Mouse (Mus musculus): ENCODE results near the gene Optn. TPM values are rescaled to one million over a fixed set of nuclear protein-coding genes. Genes with fewer than 3 reads are reported as not detected.
"Not testable (repeated sequence)": the region's sequence is repeated elsewhere in the genome, so short reads cannot be mapped to it uniquely, and the experiment has no call there.

The Optn gene
- 14.6 and 15.1 TPM in 2 replicates for polyA plus RNA-seq (2015; fragmentation: Nextera tagmentation; extraction: Ambion mirVana)

GRCm38 (mm10) chr2:5063299-5064205 is at the start of gene Optn:
TSS of gene Optn (minus strand) at chr2:5064051.
- peak within 1 kb of the TSS; percentile 75 for H3K9ac ChIP-seq
- H3K9me3 ChIP-seq (replicated peaks), result no peaks in the 10 kb centered on the region
- peak within 1 kb of the TSS; percentile 62 for H3K27ac ChIP-seq
- no peaks in the 10 kb centered on the region for H3K36me3 ChIP-seq
- H3K27me3 ChIP-seq, result no peaks in the 10 kb centered on the region
- peak within 1 kb of the TSS; percentile 65 for H3K4me3 ChIP-seq
- H3K4me1 ChIP-seq (replicated peaks), result peaks cover 13% of the 10 kb centered on the region
- ATAC-seq (replicated peaks; ENCODE audit: insufficient number of reproducible peaks, insufficient read depth, low FRiP score, low read depth), result peak; percentile 91
- WGBS, result 2% methylated on average over 63 of the region's 63 CpGs
- peak within 1 kb of the TSS; percentile 93 for H3K4me2 ChIP-seq

DNA sequence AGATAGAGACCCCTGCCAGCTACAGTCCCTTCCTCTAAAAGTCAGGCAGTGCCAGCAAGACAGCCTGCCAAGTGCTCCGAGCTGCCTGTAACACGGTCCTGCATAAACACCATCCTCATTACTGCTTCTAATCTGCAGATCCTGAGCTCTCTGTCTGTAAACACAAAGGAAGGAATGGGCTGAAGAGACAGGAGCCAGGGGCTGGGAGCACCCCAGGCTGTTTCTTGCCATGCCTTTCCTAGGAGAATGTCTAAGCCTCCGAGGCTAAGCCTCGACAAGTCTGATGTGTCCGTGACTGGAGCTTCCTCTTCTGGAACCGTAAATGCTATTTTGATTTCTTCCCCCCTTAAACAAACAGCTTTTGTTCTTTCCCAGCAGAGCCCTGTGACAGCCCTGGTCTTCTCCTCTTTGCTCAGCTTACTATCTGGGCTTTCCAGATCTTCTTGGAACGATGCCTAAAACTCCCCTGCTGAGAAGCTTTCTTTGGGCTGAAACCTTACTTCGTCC is 49.0 kb upstream of the Optn start:
- peak overlapping the region; percentile 73 for H3K27ac ChIP-seq
- no peak overlapping the region for H3K4me2 ChIP-seq
- H3K4me1 ChIP-seq (replicated peaks), result peaks cover 10% of the 10 kb centered on the region
- 18% methylated on average over 8 of the region's 8 CpGs for WGBS
- no peak overlapping the region for H3K4me3 ChIP-seq
- no peaks in the 10 kb centered on the region for H3K9me3 ChIP-seq (replicated peaks)
- ATAC-seq (replicated peaks; ENCODE audit: insufficient number of reproducible peaks, insufficient read depth, low FRiP score, low read depth), result peak; percentile 60; the same call in 1 of the 2 replicates
- H3K9ac ChIP-seq, result no peak overlapping the region
- no peaks in the 10 kb centered on the region for H3K27me3 ChIP-seq
- H3K36me3 ChIP-seq, result no peaks in the 10 kb centered on the region

DNA sequence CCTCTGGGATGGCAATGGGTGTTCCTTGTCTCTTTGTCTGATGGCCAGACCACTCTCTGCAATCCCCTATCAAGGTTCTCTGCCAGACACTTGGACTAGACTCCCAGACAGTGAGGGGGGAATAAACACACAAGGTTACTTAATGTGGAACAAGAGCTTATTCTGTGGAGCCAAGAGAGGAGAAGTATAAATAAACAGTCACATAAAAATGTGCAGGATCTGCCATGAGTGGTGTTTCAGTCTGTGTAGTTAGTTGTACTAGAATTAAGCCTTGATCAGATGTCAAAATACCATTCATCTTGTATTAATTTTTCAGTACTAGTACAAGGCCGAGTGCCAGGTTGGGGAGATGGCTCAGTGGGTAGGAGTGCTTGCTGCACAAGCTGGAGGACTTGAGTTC is 39.0 kb upstream of the Optn start:
- Histone ChIP-seq H3K36me3 (no peaks in the 10 kb centered on the region), H3K9me3 (replicated peaks) (peaks cover 4% of the 10 kb centered on the region; the same call in 1 of the 2 replicates), H3K9ac (no peak overlapping the region), H3K4me3 (no peak overlapping the region), H3K27me3 (peaks cover 3% of the 10 kb centered on the region; the same call in 1 of the 2 replicates), H3K4me1 (replicated peaks) (peaks cover 3% of the 10 kb centered on the region; the same call in 1 of the 2 replicates), H3K4me2 (no peak overlapping the region), H3K27ac (no peak overlapping the region)
- no peak for ATAC-seq (replicated peaks; ENCODE audit: insufficient number of reproducible peaks, insufficient read depth, low FRiP score, low read depth)
- WGBS, result 48% methylated on average over 1 of the region's 1 CpGs

GRCm38 (mm10) chr2:5101743-5102245 is 37.9 kb upstream of the Optn start:
- H3K27me3 ChIP-seq, result peaks cover 3% of the 10 kb centered on the region; the same call in 1 of the 2 replicates
- no peak overlapping the region for H3K9ac ChIP-seq
- H3K27ac ChIP-seq, result no peak overlapping the region
- 77% methylated on average over 10 of the region's 10 CpGs for WGBS
- H3K4me3 ChIP-seq, result no peak overlapping the region
- no peak for ATAC-seq (replicated peaks; ENCODE audit: insufficient number of reproducible peaks, insufficient read depth, low FRiP score, low read depth)
- peaks cover 4% of the 10 kb centered on the region; the same call in 1 of the 2 replicates for H3K9me3 ChIP-seq (replicated peaks)
- no peaks in the 10 kb centered on the region for H3K36me3 ChIP-seq
- H3K4me2 ChIP-seq, result no peak overlapping the region
- peaks cover 6% of the 10 kb centered on the region; the same call in 1 of the 2 replicates for H3K4me1 ChIP-seq (replicated peaks)

GRCm38 (mm10) chr2:5099176-5099575 is 35.3 kb upstream of the Optn start:
- H3K4me3 ChIP-seq, result no peak overlapping the region
- H3K27ac ChIP-seq, result no peak overlapping the region
- H3K36me3 ChIP-seq, result no peaks in the 10 kb centered on the region
- WGBS, result 80% methylated on average over 6 of the region's 6 CpGs
- no peaks in the 10 kb centered on the region for H3K9me3 ChIP-seq (replicated peaks)
- no peak overlapping the region for H3K4me2 ChIP-seq
- peaks cover 3% of the 10 kb centered on the region; the same call in 1 of the 2 replicates for H3K27me3 ChIP-seq
- peaks cover 6% of the 10 kb centered on the region; the same call in 1 of the 2 replicates for H3K4me1 ChIP-seq (replicated peaks)
- no peak overlapping the region for H3K9ac ChIP-seq
- no peak for ATAC-seq (replicated peaks; ENCODE audit: insufficient number of reproducible peaks, insufficient read depth, low FRiP score, low read depth)

GRCm38 (mm10) chr2:5097786-5098445 is 34.1 kb upstream of the Optn start:
- 13% methylated on average over 20 of the region's 20 CpGs for WGBS
- Histone ChIP-seq H3K9me3 (replicated peaks) (no peaks in the 10 kb centered on the region), H3K4me3 (peak overlapping the region; percentile 34), H3K9ac (peak overlapping the region; percentile 20; the same call in 1 of the 2 replicates), H3K4me2 (peak overlapping the region; percentile 64), H3K4me1 (replicated peaks) (peaks cover 6% of the 10 kb centered on the region; the same call in 1 of the 2 replicates), H3K36me3 (no peaks in the 10 kb centered on the region), H3K27me3 (peaks cover 3% of the 10 kb centered on the region; the same call in 1 of the 2 replicates), H3K27ac (no peak overlapping the region)
- 0 out of 2 replicates have a peak, but pooled peaks have one; percentile 22 for ATAC-seq (replicated peaks; ENCODE audit: insufficient number of reproducible peaks, insufficient read depth, low FRiP score, low read depth)

- H3K27ac ChIP-seq, result no peak overlapping the region
- H3K27me3 ChIP-seq, result peaks cover 3% of the 10 kb centered on the region; the same call in 1 of the 2 replicates
- H3K9me3 ChIP-seq (replicated peaks), result no peaks in the 10 kb centered on the region
- no peak overlapping the region for H3K9ac ChIP-seq
- peaks cover 6% of the 10 kb centered on the region; the same call in 1 of the 2 replicates for H3K4me1 ChIP-seq (replicated peaks)
- no peak for ATAC-seq (replicated peaks; ENCODE audit: insufficient number of reproducible peaks, insufficient read depth, low FRiP score, low read depth)
- no peaks in the 10 kb centered on the region for H3K36me3 ChIP-seq
- H3K4me3 ChIP-seq, result no peak overlapping the region
- H3K4me2 ChIP-seq, result no peak overlapping the region
- 18% methylated on average over 1 of the region's 1 CpGs for WGBS
Measured at GRCm38 (mm10) chr2:5095316-5095715, 31.5 kb upstream of the Optn start.

DNA sequence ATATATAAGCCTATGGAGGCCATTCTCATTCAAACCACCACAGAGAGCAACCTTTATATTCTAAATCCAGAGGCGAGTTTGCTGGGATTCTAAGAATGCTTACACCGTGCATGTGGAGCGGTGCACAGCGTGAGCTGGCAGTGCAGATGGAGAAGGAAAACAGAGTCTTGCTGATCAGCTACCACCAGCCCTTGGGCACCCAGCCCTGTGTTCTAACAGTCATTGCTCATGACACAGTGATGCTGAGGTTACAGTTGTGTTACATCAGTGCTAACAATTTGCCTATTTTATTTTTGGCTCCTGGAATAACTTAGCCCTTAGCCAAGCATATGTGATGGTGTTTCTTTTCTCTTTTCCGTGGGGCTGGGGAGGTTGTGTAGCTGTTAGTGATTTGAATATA is 31.0 kb upstream of the Optn start:
- Histone ChIP-seq H3K36me3 (no peaks in the 10 kb centered on the region), H3K27me3 (peaks cover 3% of the 10 kb centered on the region; the same call in 1 of the 2 replicates), H3K27ac (no peak overlapping the region), H3K9ac (no peak overlapping the region), H3K4me2 (no peak overlapping the region), H3K4me3 (no peak overlapping the region), H3K4me1 (replicated peaks) (peaks cover 6% of the 10 kb centered on the region; the same call in 1 of the 2 replicates), H3K9me3 (replicated peaks) (no peaks in the 10 kb centered on the region)
- no peak for ATAC-seq (replicated peaks; ENCODE audit: insufficient number of reproducible peaks, insufficient read depth, low FRiP score, low read depth)
- 78% methylated on average over 5 of the region's 5 CpGs for WGBS

GRCm38 (mm10) chr2:5090385-5090784 is 26.5 kb upstream of the Optn start:
- H3K9ac ChIP-seq; H3K4me2 ChIP-seq; ATAC-seq (replicated peaks; ENCODE audit: insufficient number of reproducible peaks, insufficient read depth, low FRiP score, low read depth); H3K4me3 ChIP-seq; H3K27ac ChIP-seq; H3K36me3 ChIP-seq; H3K4me1 ChIP-seq (replicated peaks); H3K9me3 ChIP-seq (replicated peaks); H3K27me3 ChIP-seq: not testable (repeated sequence)
- WGBS, result 67% methylated on average over 4 of the region's 4 CpGs

DNA sequence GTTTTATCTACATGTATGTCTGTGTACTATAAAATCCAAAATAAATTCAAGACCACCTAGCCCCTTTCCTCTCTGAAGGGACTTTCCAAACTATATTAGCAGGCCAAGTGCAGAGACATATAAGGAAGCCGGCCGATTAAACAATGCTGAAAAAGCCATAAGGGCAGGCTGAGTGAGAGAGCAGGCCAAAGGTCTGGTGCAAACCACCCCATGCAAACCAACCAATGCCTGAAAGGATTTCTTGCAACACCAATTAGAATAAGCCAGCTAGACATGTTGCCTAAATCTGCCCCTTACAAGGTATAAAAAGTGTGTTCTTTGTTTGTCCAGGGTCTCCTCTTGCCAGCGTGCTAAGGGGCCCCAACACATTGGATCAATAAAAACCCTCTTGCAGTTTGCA is 23.8 kb upstream of the Optn start:
- 84% methylated on average over 3 of the region's 3 CpGs for WGBS
- Histone ChIP-seq H3K27me3 (no peaks in the 10 kb centered on the region), H3K36me3 (no peaks in the 10 kb centered on the region), H3K4me1 (replicated peaks) (no peaks in the 10 kb centered on the region), H3K4me2 (no peak overlapping the region), H3K4me3 (no peak overlapping the region), H3K9ac (no peak overlapping the region), H3K9me3 (replicated peaks) (no peaks in the 10 kb centered on the region), H3K27ac (no peak overlapping the region)
- no peak for ATAC-seq (replicated peaks; ENCODE audit: insufficient number of reproducible peaks, insufficient read depth, low FRiP score, low read depth)

DNA sequence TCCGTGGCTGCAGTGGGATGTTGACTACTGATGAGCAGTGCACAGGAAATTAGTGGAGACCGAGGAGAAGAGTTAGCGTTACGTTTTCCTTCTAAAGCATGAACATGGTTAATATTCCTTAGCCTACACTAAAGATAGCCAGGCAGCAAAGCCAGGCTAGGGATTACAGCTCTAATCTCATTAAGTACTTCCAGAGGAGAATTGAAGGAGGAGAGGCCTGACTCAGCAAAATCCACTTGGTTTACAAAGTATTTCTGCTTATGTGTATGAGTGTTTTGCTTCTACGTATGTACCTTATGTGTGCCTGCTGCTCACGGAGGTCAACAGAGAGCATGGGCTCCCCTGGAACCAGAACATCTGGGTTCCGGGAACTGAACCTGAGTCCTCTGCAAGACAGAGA is 19.9 kb upstream of the Optn start:
- no peaks in the 10 kb centered on the region for H3K36me3 ChIP-seq
- WGBS, result 87% methylated on average over 7 of the region's 7 CpGs
- no peak for ATAC-seq (replicated peaks; ENCODE audit: insufficient number of reproducible peaks, insufficient read depth, low FRiP score, low read depth)
- H3K4me1 ChIP-seq (replicated peaks), result 0 out of 2 replicates have a peak, but pooled peaks cover 5% of the 10 kb centered on the region
- H3K9me3 ChIP-seq (replicated peaks), result no peaks in the 10 kb centered on the region
- H3K27ac ChIP-seq, result no peak overlapping the region
- H3K27me3 ChIP-seq, result no peaks in the 10 kb centered on the region
- no peak overlapping the region for H3K4me2 ChIP-seq
- H3K9ac ChIP-seq, result no peak overlapping the region
- H3K4me3 ChIP-seq, result no peak overlapping the region

Data from heart, embryonic 15.5 days (tissue).